Mouse (Mus musculus) hindbrain, embryonic 16.5 days (tissue): Measurements from ENCODE around the gene Foxp1. TPM values are rescaled to one million over a fixed set of nuclear protein-coding genes. Genes with fewer than 3 reads are reported as not detected.
A peak's percentile ranks its signal among the peaks of the same experiment; 100 is the strongest.

Source experiments
- ATAC-seq: fragments of 200-750 bp; cut with Nextera tagmentation; 2 replicates; pipeline ENCODE4 v1.8.0; 2017; ENCODE audit warnings: moderate TSS enrichment, moderate library complexity
- H3K27ac ChIP-seq: fragments of 300-500 bp; sonication (generic); 2 replicates; pipeline ENCODE4 v1.5.1; 2014; ENCODE audit warnings: low read depth, mild to moderate bottlenecking, control low read depth, low read length, moderate library complexity
- H3K27me3 ChIP-seq: fragments of 300-500 bp; sonication (generic); replicated peaks from 2 replicates; pipeline ENCODE4 v1.6.1; 2014; ENCODE audit warnings: low read length; ENCODE audit not compliant: control insufficient read depth, insufficient read depth
- H3K36me3 ChIP-seq: fragments of 300-500 bp; sonication (generic); 2 replicates; pipeline ENCODE4 v1.6.1; 2014; ENCODE audit warnings: mild to moderate bottlenecking, low read length, moderate library complexity, mixed read lengths; ENCODE audit not compliant: control insufficient read depth, insufficient read depth
- H3K4me1 ChIP-seq: fragments of 300-500 bp; sonication (generic); 2 replicates; pipeline ENCODE4 v1.6.1; 2014; ENCODE audit warnings: low read depth, low read length; ENCODE audit not compliant: control insufficient read depth, insufficient read depth
- H3K4me2 ChIP-seq: fragments of 300-500 bp; sonication (generic); 2 replicates; pipeline ENCODE4 v1.6.1; 2014; ENCODE audit warnings: mild to moderate bottlenecking, low read length, control low read depth, moderate library complexity
- H3K4me3 ChIP-seq: fragments of 300-500 bp; sonication (generic); 2 replicates; pipeline ENCODE4 v1.5.1; 2014; ENCODE audit warnings: mild to moderate bottlenecking, low read length, control low read depth, moderate library complexity
- H3K9ac ChIP-seq: fragments of 300-500 bp; sonication (generic); 2 replicates; pipeline ENCODE4 v1.6.1; 2014; ENCODE audit warnings: low read depth, mild to moderate bottlenecking, control low read depth, low read length, moderate library complexity
- H3K9me3 ChIP-seq: fragments of 300-500 bp; sonication (generic); 2 replicates; pipeline ENCODE4 v1.6.1; 2014; ENCODE audit warnings: mild to moderate bottlenecking, low read length, moderate library complexity; ENCODE audit not compliant: control insufficient read depth
- WGBS: fragments of 180-500 bp; shearing (Covaris S2); extraction: QIAGEN DNeasy Blood & Tissue Kit; methylation state at CpG from one replicate; pipeline ENCODE4 v1.1.7; 2014; 5-methylcytosine and 5-hydroxymethylcytosine counted together
- polyA plus RNA-seq: library from polyadenylated mRNA; unstranded; fragments of >200 nt; fragmentation: Nextera tagmentation; extraction: Ambion mirVana; gene quantifications from 2 replicates; pipeline ENCODE4 v1.2.1, GENCODE M21; 2015

Gene Foxp1
- polyA plus RNA-seq, 1 experiment from 2014 or later: 47.8 TPM

GRCm38 (mm10) chr6:99028161-99028988 lies 494.1 kb downstream of the Foxp1 start:
- no peaks in the 10 kb centered on the region; the same call in 1 of the 2 replicates for H3K4me1 ChIP-seq
- H3K27me3 ChIP-seq: peaks cover 2% of the 10 kb centered on the region; the same call in 1 of the 2 replicates
- no peaks in the 10 kb centered on the region for H3K36me3 ChIP-seq
- peak overlapping the region; percentile 75 for H3K27ac ChIP-seq
- H3K9me3 ChIP-seq: no peaks in the 10 kb centered on the region
- peak overlapping the region; percentile 89 for H3K4me2 ChIP-seq
- H3K4me3 ChIP-seq: peak overlapping the region; percentile 68
- peak overlapping the region; percentile 72 for H3K9ac ChIP-seq
- WGBS: under 1% methylated on average over 67 of the region's 87 CpGs
- peak; percentile 95 for ATAC-seq

- 0% methylated on average over 22 of the region's 22 CpGs for WGBS
- Histone ChIP-seq H3K27me3 (peaks cover 2% of the 10 kb centered on the region; the same call in 1 of the 2 replicates), H3K4me2 (peak overlapping the region; percentile 89), H3K36me3 (no peaks in the 10 kb centered on the region), H3K9me3 (no peaks in the 10 kb centered on the region), H3K27ac (peak overlapping the region; percentile 75), H3K4me3 (peak overlapping the region; percentile 68), H3K9ac (peak overlapping the region; percentile 72), H3K4me1 (no peaks in the 10 kb centered on the region; the same call in 1 of the 2 replicates)
- ATAC-seq: peak; percentile 59; the same call in 1 of the 2 replicates
These were observed 494.9 kb downstream of the Foxp1 start for GRCm38 (mm10) chr6:99027542-99028160.

- Histone ChIP-seq H3K9ac (peak overlapping the region; percentile 72), H3K36me3 (no peaks in the 10 kb centered on the region), H3K27ac (peak overlapping the region; percentile 75; the same call in 1 of the 2 replicates), H3K4me3 (peak overlapping the region; percentile 68), H3K4me1 (no peaks in the 10 kb centered on the region; the same call in 1 of the 2 replicates), H3K9me3 (no peaks in the 10 kb centered on the region), H3K4me2 (peak overlapping the region; percentile 89), H3K27me3 (peaks cover 2% of the 10 kb centered on the region; the same call in 1 of the 2 replicates)
- no peak for ATAC-seq
- WGBS: 19% methylated on average over 19 of the region's 19 CpGs
These were observed 495.6 kb downstream of the Foxp1 start for GRCm38 (mm10) chr6:99026635-99027541.

- Histone ChIP-seq H3K27me3 (peaks cover 2% of the 10 kb centered on the region; the same call in 1 of the 2 replicates), H3K4me1 (no peaks in the 10 kb centered on the region; the same call in 1 of the 2 replicates), H3K4me3 (peak overlapping the region; percentile 12; the same call in 1 of the 2 replicates), H3K4me2 (peak overlapping the region; percentile 30; the same call in 1 of the 2 replicates), H3K9ac (0 out of 2 replicates have a peak overlapping the region, but pooled peaks have one; percentile 19), H3K9me3 (no peaks in the 10 kb centered on the region), H3K27ac (no peak overlapping the region; the same call in 1 of the 2 replicates), H3K36me3 (no peaks in the 10 kb centered on the region)
- no peak for ATAC-seq
- WGBS: 43% methylated on average over 3 of the region's 3 CpGs
These were observed 496.5 kb downstream of the Foxp1 start for GRCm38 (mm10) chr6:99026040-99026439.

DNA sequence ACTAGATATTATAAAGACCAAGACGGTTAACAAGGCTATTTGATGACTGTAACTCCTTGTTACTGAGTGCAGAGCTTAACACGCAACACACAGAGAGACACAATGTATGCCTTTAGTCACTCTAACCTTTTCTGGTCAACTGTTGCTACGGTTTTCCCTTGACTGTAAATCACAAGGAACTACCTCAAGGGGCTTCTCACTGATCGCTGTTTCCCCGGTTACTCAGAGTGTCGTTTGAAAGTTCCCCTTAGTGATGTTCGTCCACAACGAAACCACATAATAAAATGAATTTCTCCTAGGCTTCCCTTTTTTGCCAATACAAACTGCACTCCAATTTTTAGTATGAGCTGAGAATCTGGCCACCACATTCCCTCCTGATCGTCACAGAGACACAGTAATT lies 497.9 kb downstream of the Foxp1 start:
- H3K4me1 ChIP-seq: no peaks in the 10 kb centered on the region; the same call in 1 of the 2 replicates
- no peaks in the 10 kb centered on the region for H3K36me3 ChIP-seq
- H3K27me3 ChIP-seq: peaks cover 2% of the 10 kb centered on the region; the same call in 1 of the 2 replicates
- WGBS: 35% methylated on average over 9 of the region's 9 CpGs
- H3K27ac ChIP-seq: no peak overlapping the region
- H3K9me3 ChIP-seq: no peaks in the 10 kb centered on the region
- no peak for ATAC-seq
- no peak overlapping the region for H3K4me3 ChIP-seq
- 0 out of 2 replicates have a peak overlapping the region, but pooled peaks have one; percentile 3 for H3K4me2 ChIP-seq
- no peak overlapping the region for H3K9ac ChIP-seq

DNA sequence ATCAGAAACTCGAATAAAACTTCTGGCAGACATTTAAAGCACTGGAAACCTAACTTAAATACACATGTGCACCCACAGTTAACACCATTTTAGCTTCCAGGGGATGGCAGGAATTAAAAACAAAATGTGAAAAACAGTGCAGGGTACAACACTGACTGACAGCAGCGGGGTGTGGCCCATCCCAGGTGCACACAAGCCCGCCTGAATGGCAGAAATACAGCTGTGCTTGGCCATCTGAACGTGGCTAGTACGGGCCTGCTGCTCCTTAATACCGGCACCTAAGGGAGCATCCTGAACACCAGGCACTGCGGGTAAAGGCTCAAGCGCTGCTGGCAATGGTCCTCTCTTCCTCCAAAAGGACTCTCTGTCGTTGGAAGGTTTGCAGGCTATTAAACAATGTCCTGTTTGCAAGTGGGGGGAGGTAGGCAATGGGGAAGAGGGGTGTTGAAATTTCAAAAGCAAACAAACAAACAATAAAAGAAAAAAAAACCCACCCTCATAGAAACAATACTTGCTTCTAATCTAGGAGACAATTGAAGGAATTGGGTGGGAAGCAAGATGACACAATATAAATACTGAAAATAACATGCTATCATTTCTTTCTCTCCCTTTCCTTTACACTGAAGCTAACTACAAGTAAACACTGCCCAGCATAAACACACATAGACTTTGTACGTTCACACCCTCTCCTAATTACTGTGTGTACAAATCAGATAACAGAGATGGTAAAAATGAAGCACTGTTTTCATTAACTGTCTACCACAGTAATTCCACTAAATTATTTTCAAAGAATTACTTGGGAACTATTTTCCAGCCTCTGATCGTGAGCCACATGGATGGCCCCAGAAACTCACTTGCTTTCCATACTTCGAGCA lies 501.7 kb downstream of the Foxp1 start:
- Histone ChIP-seq H3K4me2 (no peak overlapping the region), H3K4me1 (0 out of 2 replicates have a peak, but pooled peaks cover 3% of the 10 kb centered on the region), H3K27ac (no peak overlapping the region), H3K27me3 (no peaks in the 10 kb centered on the region), H3K9me3 (no peaks in the 10 kb centered on the region), H3K9ac (no peak overlapping the region), H3K36me3 (no peaks in the 10 kb centered on the region), H3K4me3 (no peak overlapping the region)
- ATAC-seq: no peak
- WGBS: 64% methylated on average over 12 of the region's 12 CpGs

DNA sequence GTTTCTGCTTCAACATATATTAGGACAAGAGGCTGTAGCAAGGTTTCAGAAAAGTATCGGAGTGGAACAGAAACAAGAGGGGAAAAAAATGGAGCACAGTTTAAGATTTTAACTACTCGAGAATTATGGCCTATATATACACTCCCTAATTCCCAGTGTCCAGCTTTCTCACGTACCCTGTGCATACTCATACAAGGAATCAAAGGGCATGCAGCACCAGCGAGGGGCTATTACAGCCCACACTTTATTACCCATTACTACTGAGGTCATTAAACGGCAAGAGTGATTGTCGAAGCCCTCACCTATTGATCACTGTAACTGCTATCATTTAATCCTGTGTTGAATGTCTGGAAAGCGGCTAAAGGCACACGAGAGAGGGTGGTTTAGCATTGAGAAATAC lies 502.8 kb downstream of the Foxp1 start:
- no peak overlapping the region for H3K4me2 ChIP-seq
- H3K4me1 ChIP-seq: 0 out of 2 replicates have a peak, but pooled peaks cover 3% of the 10 kb centered on the region
- H3K4me3 ChIP-seq: no peak overlapping the region
- H3K27ac ChIP-seq: no peak overlapping the region
- H3K9ac ChIP-seq: no peak overlapping the region
- no peaks in the 10 kb centered on the region for H3K36me3 ChIP-seq
- H3K27me3 ChIP-seq: no peaks in the 10 kb centered on the region; the same call in 1 of the 2 replicates
- no peak for ATAC-seq
- 69% methylated on average over 8 of the region's 8 CpGs for WGBS
- H3K9me3 ChIP-seq: no peaks in the 10 kb centered on the region

- no peak overlapping the region for H3K4me3 ChIP-seq
- 36% methylated on average over 9 of the region's 9 CpGs for WGBS
- H3K9ac ChIP-seq: no peak overlapping the region
- peaks cover 3% of the 10 kb centered on the region; the same call in 1 of the 2 replicates for H3K27me3 ChIP-seq
- H3K4me1 ChIP-seq: peaks cover 3% of the 10 kb centered on the region; the same call in 1 of the 2 replicates
- no peaks in the 10 kb centered on the region for H3K9me3 ChIP-seq
- H3K36me3 ChIP-seq: no peaks in the 10 kb centered on the region
- no peak for ATAC-seq
- H3K27ac ChIP-seq: no peak overlapping the region
- H3K4me2 ChIP-seq: no peak overlapping the region
These were observed 503.3 kb downstream of the Foxp1 start for GRCm38 (mm10) chr6:99019266-99019665.
